Mouse (Mus musculus) E14TG2a.4 (cell line): ENCODE data around the gene Smarcc1.

Experiments used
- CTCF ChIP-seq: conservative IDR thresholded peaks from 2 replicates; pipeline ENCODE4 v1.5.1; 2014; ENCODE audit warnings: low read length
- NANOG ChIP-seq: IDR thresholded peaks from 2 replicates; pipeline ENCODE4 v1.6.1; 2014; ENCODE audit warnings: borderline replicate concordance, low read length, mixed read lengths
- POU5F1 ChIP-seq: IDR thresholded peaks from 2 replicates; pipeline ENCODE4 v1.6.1; 2014; ENCODE audit warnings: low read length, borderline replicate concordance

GRCm38 (mm10) chr9:110132201-110132605, 14.7 kb downstream of the Smarcc1 start:
- TF ChIP-seq CTCF (no peak), POU5F1 (no peak), NANOG (no peak)
